Mouse (Mus musculus): ENCODE measurements around the gene Grap2.

The Grap2 gene

GRCm38 (mm10) chr15:80680347-80681030, 108.1 kb downstream of the Grap2 start:
- no peak for DNase-seq (ENCODE audit: low read depth, low spot score)

- DNase-seq (ENCODE audit: low read depth, low spot score), result no peak
Measured at GRCm38 (mm10) chr15:80681466-80681881, 109.1 kb downstream of the Grap2 start.

GRCm38 (mm10) chr15:80682343-80682742, 109.9 kb downstream of the Grap2 start:
- no peak for DNase-seq (ENCODE audit: low read depth, low spot score)

- DNase-seq (ENCODE audit: low read depth, low spot score), result no peak
Measured at GRCm38 (mm10) chr15:80683151-80683550, 110.8 kb downstream of the Grap2 start.

GRCm38 (mm10) chr15:80683990-80684389, 111.6 kb downstream of the Grap2 start:
- no peak for DNase-seq (ENCODE audit: low read depth, low spot score)

- DNase-seq (ENCODE audit: low read depth, low spot score), result no peak
Measured at GRCm38 (mm10) chr15:80684786-80685602, 112.6 kb downstream of the Grap2 start.

- no peak for DNase-seq (ENCODE audit: low read depth, low spot score)
Measured at GRCm38 (mm10) chr15:80685603-80685895, 113.2 kb downstream of the Grap2 start.

GRCm38 (mm10) chr15:80688536-80688935, 116.1 kb downstream of the Grap2 start:
- DNase-seq (ENCODE audit: low read depth, low spot score), result no peak

GRCm38 (mm10) chr15:80693492-80693891, 121.1 kb downstream of the Grap2 start:
- DNase-seq (ENCODE audit: low read depth, low spot score), result no peak

GRCm38 (mm10) chr15:80694125-80694910, 121.9 kb downstream of the Grap2 start:
- no peak for DNase-seq (ENCODE audit: low read depth, low spot score)

GRCm38 (mm10) chr15:80697564-80697963, 125.2 kb downstream of the Grap2 start:
- DNase-seq (ENCODE audit: low read depth, low spot score), result no peak

- no peak for DNase-seq (ENCODE audit: low read depth, low spot score)
Measured at GRCm38 (mm10) chr15:80701481-80702257, 129.3 kb downstream of the Grap2 start.
